Mouse (Mus musculus) erythroblast, embryonic 14.5 days (primary cell): ENCODE measurements around the gene Trim56.

Source experiments
- GATA1 ChIP-seq: IDR thresholded peaks from 2 replicates; pipeline ENCODE4 v1.6.1; 2012; ENCODE audit warnings: low read length, inconsistent platforms, mixed read lengths
- TAL1 ChIP-seq: IDR thresholded peaks from 3 replicates; pipeline ENCODE4 v1.6.1; 2012; ENCODE audit warnings: low read length, inconsistent platforms, mixed read lengths

DNA sequence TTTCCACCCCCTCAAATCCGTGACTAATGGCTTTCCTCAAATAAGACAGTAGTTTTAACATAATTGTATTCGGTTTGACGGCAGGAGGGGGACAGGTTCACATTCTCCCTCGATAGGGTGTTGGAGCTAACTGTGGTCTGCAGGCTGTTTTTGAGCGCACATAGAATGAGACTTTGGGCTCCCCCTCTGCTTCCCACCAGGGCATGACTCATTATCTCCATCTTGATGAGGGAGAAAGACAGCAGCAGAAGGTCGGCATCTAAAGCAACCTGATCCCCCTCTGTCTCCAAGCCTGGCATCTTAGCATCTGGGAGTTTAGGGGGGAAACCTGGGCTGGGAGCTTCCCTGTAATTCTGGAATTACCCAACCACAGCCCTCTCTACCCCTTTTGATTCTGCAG, 50.6 kb downstream of the Trim56 start:
- TF ChIP-seq GATA1 (no peak), TAL1 (no peak)
